Mouse (Mus musculus) MEL (cell line): Measurements from ENCODE around the gene Dnaja2.

Experiments used
- BHLHE40 ChIP-seq: IDR thresholded peaks from 2 replicates; pipeline ENCODE4 v1.6.1; 2012; ENCODE audit warnings: low read depth, mild to moderate bottlenecking, inconsistent platforms, low read length, improper control_type of control experiment, borderline replicate concordance
- CTCF ChIP-seq, 3 experiments: IDR thresholded peaks in 2 of 3; conservative IDR thresholded peaks in 1 of 3; 2 replicates each; pipeline ENCODE4 v1.5.1; 2011 to 2012; ENCODE audit warnings: low read length in 3 of 3, low read depth in 2 of 3, mild to moderate bottlenecking in 2 of 3, improper control_type of control experiment in 1 of 3, inconsistent platforms in 1 of 3, mixed read lengths in 1 of 3, moderate library complexity in 1 of 3; ENCODE audit not compliant: control insufficient read depth in 1 of 3, insufficient read depth in 1 of 3, poor library complexity in 1 of 3, severe bottlenecking in 1 of 3
- E2F4 ChIP-seq: IDR thresholded peaks from 2 replicates; pipeline ENCODE4 v1.6.1; 2011; ENCODE audit warnings: low read depth, low read length, improper control_type of control experiment, borderline replicate concordance
- EP300 ChIP-seq, 2 experiments: IDR thresholded peaks; 2 replicates each; pipeline ENCODE4 v1.6.1; 2011; ENCODE audit warnings: improper control_type of control experiment in 2 of 2, low read length in 2 of 2, low read depth in 1 of 2, mild to moderate bottlenecking in 1 of 2
- MAX ChIP-seq: IDR thresholded peaks from 2 replicates; pipeline ENCODE4 v1.6.1; 2011; ENCODE audit warnings: low read length, improper control_type of control experiment
- MAZ ChIP-seq: IDR thresholded peaks from 2 replicates; pipeline ENCODE4 v1.6.1; 2012; ENCODE audit warnings: low read depth, mild to moderate bottlenecking, inconsistent platforms, low read length, improper control_type of control experiment
- MYC ChIP-seq: IDR thresholded peaks from 2 replicates; pipeline ENCODE4 v1.6.1; 2011; ENCODE audit warnings: low read depth, mild to moderate bottlenecking, low read length, improper control_type of control experiment, moderate library complexity
- TAL1 ChIP-seq: IDR thresholded peaks from 2 replicates; pipeline ENCODE4 v1.6.1; 2012; ENCODE audit warnings: mild to moderate bottlenecking, inconsistent platforms, low read length, moderate library complexity, mixed read lengths

DNA sequence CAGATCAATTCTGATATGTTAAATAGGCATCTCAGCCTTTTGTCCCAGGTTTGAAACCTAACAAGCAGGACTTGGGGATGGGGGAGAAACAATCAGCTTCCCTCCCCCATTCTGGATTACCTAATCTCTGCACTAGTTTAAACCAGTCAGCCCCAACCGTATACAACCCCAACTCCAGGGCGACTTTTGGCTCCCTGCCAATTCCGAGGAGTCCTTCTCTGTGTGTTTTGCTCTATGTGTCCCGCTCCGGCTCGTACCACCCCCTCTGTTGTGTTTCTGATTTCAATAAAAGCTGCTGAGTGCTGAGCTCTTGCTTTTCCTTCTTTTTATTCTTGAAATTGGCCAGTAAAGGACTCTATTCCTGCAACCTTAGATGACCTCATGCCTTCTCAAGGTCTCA is 40.2 kb upstream of the Dnaja2 start:
- TF ChIP-seq CTCF (IDR thresholded peaks at IDR 0.05 in 2 of 3, conservative IDR thresholded peaks at IDR 0.05 in 1 of 3; ENCODE audit: control insufficient read depth in 1 of 3, insufficient read depth in 1 of 3, low read depth in 2 of 3, low read length in 3 of 3, poor library complexity in 1 of 3, severe bottlenecking in 1 of 3) = no peak
- TF ChIP-seq MAX = no peak
- TF ChIP-seq BHLHE40 = no peak
- TF ChIP-seq EP300 (IDR thresholded peaks at IDR 0.05; ENCODE audit: low read depth in 1 of 2, low read length in 2 of 2) = no peak
- TF ChIP-seq MYC = no peak
- TF ChIP-seq TAL1 = no peak
- TF ChIP-seq E2F4 = no peak
- no peak for TF ChIP-seq MAZ
